Mouse (Mus musculus): Measurements from ENCODE around the gene Kcne1.

DNA sequence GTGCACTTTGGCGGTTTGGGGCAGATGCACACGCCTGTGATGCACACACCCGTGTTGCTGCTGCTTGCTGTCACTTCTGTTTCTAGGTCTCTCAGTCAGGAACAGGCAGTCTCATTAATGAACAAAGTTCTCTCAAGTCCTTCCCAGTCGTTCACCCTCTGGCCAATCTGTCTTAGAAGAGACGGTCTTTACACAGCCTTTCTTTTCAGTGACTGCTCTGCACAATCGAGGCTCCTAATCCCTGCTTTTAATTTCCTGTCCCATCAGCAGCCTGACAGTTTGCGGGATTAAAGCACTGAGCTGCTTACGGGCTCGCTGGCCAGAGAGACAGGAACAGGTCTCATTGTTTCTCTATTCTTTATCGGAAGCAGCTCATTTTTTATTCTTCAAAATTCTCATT is 28.4 kb upstream of the Kcne1 start:
- TF ChIP-seq EP300 (IDR thresholded peaks at IDR 0.05) (no peak), CTCF (IDR thresholded peaks at IDR 0.05) (no peak)

Data from lung, postnatal 0 days (tissue).